Mouse (Mus musculus) thymus, adult 2 months (tissue): Measurements from ENCODE around the gene Fbxw9. TPM values are rescaled to one million over a fixed set of nuclear protein-coding genes. Genes with fewer than 3 reads are reported as not detected.

Experiments used
- DNase-seq: peaks from one replicate; pipeline ENCODE4 v3.0.0; 2021
- H3K27ac ChIP-seq: fragments of 200-500 bp; 2 replicates; pipeline ENCODE4 v1.5.1; 2012; ENCODE audit warnings: low read length, control low read depth; ENCODE audit not compliant: control insufficient read depth, insufficient read depth
- H3K27me3 ChIP-seq: fragments of 200-500 bp; 2 replicates; pipeline ENCODE4 v1.6.1; 2012; ENCODE audit warnings: mild to moderate bottlenecking, low read length, moderate library complexity, mixed read lengths; ENCODE audit not compliant: control insufficient read depth, insufficient read depth
- H3K36me3 ChIP-seq: fragments of 200-500 bp; 2 replicates; pipeline ENCODE4 v1.6.1; 2012; ENCODE audit warnings: mild to moderate bottlenecking, low read length, moderate library complexity; ENCODE audit not compliant: control insufficient read depth, insufficient read depth
- H3K4me1 ChIP-seq: fragments of 200-500 bp; replicated peaks from 2 replicates; pipeline ENCODE4 v1.6.1; 2012; ENCODE audit warnings: low read length; ENCODE audit not compliant: control insufficient read depth, insufficient read depth
- H3K4me3 ChIP-seq: fragments of 200-500 bp; 2 replicates; pipeline ENCODE4 v1.5.1; 2012; ENCODE audit warnings: mild to moderate bottlenecking, low read length, control low read depth, moderate library complexity; ENCODE audit not compliant: control insufficient read depth, insufficient read depth
- CTCF ChIP-seq: fragments of 200-500 bp; IDR thresholded peaks from 2 replicates; pipeline ENCODE4 v1.5.1; 2012; ENCODE audit warnings: mild to moderate bottlenecking, control low read depth, low read length, moderate library complexity, borderline replicate concordance; ENCODE audit not compliant: control insufficient read depth, poor library complexity, insufficient read depth; ENCODE audit errors: extremely low read depth
- POLR2A ChIP-seq: fragments of 200-500 bp; IDR thresholded peaks from 2 replicates; pipeline ENCODE4 v1.6.1; 2012; ENCODE audit warnings: mild to moderate bottlenecking, low read length, control low read depth, moderate library complexity; ENCODE audit not compliant: control insufficient read depth, poor library complexity, insufficient read depth; ENCODE audit errors: extremely low read depth
- WGBS: fragments of 180-500 bp; shearing (Covaris S2); methylation state at CpG from one replicate; pipeline ENCODE4 v1.1.7; 2018; 5-methylcytosine and 5-hydroxymethylcytosine counted together
- polyA plus RNA-seq: library from polyadenylated mRNA; depleted of rRNA; stranded (reverse); fragments of >200 nt; gene quantifications from 2 replicates; pipeline ENCODE4 v1.2.3, GENCODE M21; 2012

Gene Fbxw9
- polyA plus RNA-seq, 1 experiment, result 29.3 TPM

DNA sequence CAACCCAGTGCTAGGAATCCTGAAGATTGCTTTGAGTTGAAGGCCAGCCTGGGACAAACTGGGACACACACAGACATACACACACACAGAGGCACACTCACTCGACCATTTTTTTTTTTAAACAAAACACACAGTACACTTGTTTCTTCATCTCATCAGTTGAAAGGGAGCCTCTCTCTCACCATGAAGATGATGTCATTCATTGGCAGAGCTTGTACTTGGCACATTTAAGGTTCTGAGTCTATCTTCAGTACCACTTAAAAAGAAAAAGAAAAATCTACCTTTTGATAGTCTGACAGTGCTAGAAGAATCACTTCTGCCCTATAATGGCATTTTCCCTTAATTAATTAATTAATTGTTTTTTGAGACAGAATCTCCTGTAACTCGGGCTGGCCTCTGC lies 28.9 kb downstream of the Fbxw9 start:
- WGBS, result 93% methylated on average over 2 of the region's 2 CpGs
- H3K27me3 ChIP-seq, result no peaks in the 10 kb centered on the region
- H3K27ac ChIP-seq, result no peak overlapping the region
- no peak for DNase-seq
- peaks cover 47% of the 10 kb centered on the region for H3K36me3 ChIP-seq
- H3K4me3 ChIP-seq, result no peak overlapping the region
- H3K4me1 ChIP-seq, result peaks cover 7% of the 10 kb centered on the region
- TF ChIP-seq CTCF (no peak), POLR2A (no peak)

DNA sequence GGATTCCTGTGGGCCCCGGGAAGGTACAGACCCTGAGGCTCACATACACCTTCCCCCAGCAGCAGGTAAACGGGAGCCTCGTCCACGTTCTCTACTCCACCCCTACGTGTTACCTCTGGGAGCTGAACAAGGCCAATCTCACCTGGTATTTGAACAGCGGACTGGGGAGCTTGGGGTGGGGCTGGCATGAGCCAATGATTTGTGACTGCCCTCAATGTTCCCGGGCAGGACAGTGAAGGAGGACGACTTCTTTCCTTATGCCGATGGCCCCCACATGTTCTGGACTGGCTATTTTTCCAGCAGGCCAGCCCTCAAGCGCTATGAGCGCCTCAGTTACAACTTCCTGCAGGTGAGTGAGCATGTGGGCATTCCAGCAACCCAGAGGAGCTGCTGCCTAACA lies 31.0 kb downstream of the Fbxw9 start:
- Histone ChIP-seq H3K27ac (no peak overlapping the region), H3K4me1 (no peaks in the 10 kb centered on the region), H3K36me3 (peaks cover 57% of the 10 kb centered on the region), H3K4me3 (no peak overlapping the region), H3K27me3 (no peaks in the 10 kb centered on the region)
- DNase-seq, result no peak
- no peak for TF ChIP-seq CTCF
- WGBS, result 95% methylated on average over 11 of the region's 11 CpGs

DNA sequence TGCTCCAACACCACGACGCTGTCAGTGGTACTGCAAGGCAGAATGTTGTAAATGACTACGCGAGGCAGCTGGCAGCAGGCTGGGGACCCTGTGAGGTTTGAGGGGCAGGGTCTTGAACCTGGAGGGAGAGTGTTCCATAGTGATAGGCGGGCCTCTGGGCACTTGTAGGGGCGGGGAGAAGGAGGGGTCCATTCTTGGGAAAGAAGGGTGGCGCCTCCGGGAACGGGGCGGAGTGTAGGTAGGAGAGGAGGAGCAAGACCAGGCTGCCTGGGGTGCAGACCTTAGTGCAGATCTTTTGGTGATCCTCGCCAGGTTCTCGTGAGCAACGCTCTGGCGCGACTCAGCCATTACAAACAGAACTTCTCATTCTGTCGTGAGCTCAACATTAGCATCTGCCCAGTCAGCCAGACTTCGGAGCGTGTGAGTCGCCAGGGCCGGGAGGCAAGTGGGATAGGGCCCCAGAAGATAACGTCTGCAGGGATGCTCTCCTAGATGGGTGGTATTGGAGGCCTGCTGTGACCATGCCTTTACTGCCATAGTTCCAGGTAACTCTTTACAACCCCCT lies 31.8 kb downstream of the Fbxw9 start:
- H3K27me3 ChIP-seq, result no peaks in the 10 kb centered on the region
- WGBS, result 95% methylated on average over 21 of the region's 21 CpGs

DNA sequence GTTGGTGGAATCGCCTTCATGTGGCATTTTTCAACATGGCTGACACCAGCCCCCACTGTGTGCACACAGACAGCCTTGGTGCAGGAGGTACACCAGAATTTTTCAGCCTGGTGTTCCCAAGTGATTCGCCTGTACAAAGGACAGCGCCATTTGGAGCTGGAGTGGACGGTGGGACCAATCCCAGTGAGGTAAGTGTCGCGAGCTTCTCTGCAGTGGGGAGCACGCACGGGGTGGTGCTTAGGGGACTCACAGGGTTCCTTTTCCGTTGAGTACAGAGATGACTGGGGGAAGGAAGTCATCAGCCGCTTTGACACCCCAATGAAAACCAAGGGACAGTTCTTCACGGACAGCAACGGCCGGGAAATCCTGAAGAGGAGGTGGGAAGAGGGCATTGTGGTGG lies 35.2 kb downstream of the Fbxw9 start:
- Histone ChIP-seq H3K27ac (no peak overlapping the region), H3K27me3 (no peaks in the 10 kb centered on the region), H3K4me1 (no peaks in the 10 kb centered on the region), H3K36me3 (peaks cover 57% of the 10 kb centered on the region), H3K4me3 (no peak overlapping the region)
- no peak for DNase-seq
- WGBS, result 97% methylated on average over 13 of the region's 13 CpGs
- TF ChIP-seq POLR2A, result no peak
- no peak for TF ChIP-seq CTCF

More for the DNA sequence above, 31.8 kb downstream of the Fbxw9 start:
- no peak for TF ChIP-seq POLR2A
- TF ChIP-seq CTCF, result no peak
- Histone ChIP-seq H3K36me3 (peaks cover 62% of the 10 kb centered on the region), H3K4me3 (no peak overlapping the region), H3K27ac (no peak overlapping the region), H3K4me1 (no peaks in the 10 kb centered on the region)
- DNase-seq, result no peak

DNA sequence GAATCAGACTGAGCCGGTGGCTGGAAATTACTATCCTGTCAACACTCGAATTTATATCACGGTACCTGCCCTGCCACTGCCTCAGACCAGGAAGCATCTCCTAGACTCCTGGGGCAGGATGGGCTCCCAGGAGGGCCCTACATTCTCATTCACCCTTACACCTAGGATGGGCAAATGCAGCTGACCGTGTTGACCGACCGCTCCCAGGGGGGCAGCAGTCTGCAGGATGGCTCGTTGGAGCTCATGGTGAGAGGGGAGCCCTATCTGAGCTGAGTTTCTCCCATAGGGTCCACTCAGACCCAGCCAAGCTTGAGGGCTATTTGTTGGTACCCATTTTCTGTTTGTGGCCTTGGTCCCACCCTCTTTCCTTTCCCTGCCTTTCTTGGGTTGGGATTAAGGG lies 35.7 kb downstream of the Fbxw9 start:
- DNase-seq, result no peak
- 0 out of 2 replicates have a peak, but pooled peaks cover 2% of the 10 kb centered on the region for H3K4me1 ChIP-seq
- H3K36me3 ChIP-seq, result peaks cover 57% of the 10 kb centered on the region
- TF ChIP-seq POLR2A, result no peak
- TF ChIP-seq CTCF, result no peak
- H3K4me3 ChIP-seq, result no peak overlapping the region
- H3K27ac ChIP-seq, result no peak overlapping the region
- WGBS, result 96% methylated on average over 7 of the region's 7 CpGs
- no peaks in the 10 kb centered on the region for H3K27me3 ChIP-seq

DNA sequence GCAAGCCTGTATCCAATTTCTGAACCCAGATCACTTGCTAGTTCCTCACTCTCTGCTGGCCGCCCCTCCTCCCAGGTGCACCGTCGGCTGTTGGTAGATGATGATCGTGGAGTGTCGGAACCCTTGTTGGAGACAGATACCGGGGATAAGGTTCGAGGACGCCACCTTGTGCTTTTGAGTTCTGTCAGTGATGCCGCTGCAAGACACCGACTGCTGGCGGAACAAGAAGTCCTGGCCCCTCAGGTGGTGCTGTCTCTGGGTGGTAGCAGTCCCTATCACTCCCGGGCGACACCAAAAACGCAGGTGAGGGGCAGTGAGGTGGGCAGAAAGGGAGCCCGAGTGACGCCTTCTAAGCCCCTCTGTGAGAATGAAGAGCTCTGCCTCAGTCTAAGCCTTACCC lies 36.3 kb downstream of the Fbxw9 start:
- H3K36me3 ChIP-seq, result peaks cover 51% of the 10 kb centered on the region
- H3K27me3 ChIP-seq, result no peaks in the 10 kb centered on the region
- H3K27ac ChIP-seq, result no peak overlapping the region
- H3K4me1 ChIP-seq, result 0 out of 2 replicates have a peak, but pooled peaks cover 2% of the 10 kb centered on the region
- no peak for DNase-seq
- H3K4me3 ChIP-seq, result no peak overlapping the region
- WGBS, result 94% methylated on average over 16 of the region's 16 CpGs
- TF ChIP-seq CTCF, result no peak
- no peak for TF ChIP-seq POLR2A

DNA sequence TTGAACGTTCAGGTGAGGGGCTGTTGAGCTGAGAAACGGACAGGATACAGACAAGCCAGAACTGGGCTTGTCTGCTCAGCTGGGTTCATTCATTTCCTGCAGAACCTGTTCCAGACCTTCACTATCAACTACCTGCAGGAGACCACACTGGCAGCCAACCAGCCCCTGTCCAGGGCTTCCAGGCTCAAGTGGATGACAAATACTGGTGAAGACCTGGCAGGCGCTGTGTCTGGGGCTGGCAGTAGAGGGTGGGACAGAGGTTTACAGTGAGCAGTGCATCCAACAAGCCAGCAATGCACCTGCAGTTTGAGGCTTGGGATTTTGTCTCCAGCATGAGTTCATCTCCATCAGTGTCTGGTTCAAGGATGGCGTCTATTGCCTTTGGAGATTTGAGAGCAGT lies 37.0 kb downstream of the Fbxw9 start:
- Histone ChIP-seq H3K27ac (no peak overlapping the region), H3K36me3 (peaks cover 51% of the 10 kb centered on the region), H3K4me3 (no peak overlapping the region), H3K4me1 (0 out of 2 replicates have a peak, but pooled peaks cover 2% of the 10 kb centered on the region), H3K27me3 (no peaks in the 10 kb centered on the region)
- TF ChIP-seq CTCF (no peak), POLR2A (no peak)
- DNase-seq, result no peak
- WGBS, result 93% methylated on average over 4 of the region's 4 CpGs
